Mouse (Mus musculus) stomach, postnatal 0 days (tissue): ENCODE results near the gene Dgki. TPM values are rescaled to one million over a fixed set of nuclear protein-coding genes. Genes with fewer than 3 reads are reported as not detected.
A peak's percentile ranks its signal among the peaks of the same experiment; 100 is the strongest.

Experiments used
- ATAC-seq: fragments of 200-750 bp; cut with Nextera tagmentation; 2 replicates; pipeline ENCODE4 v1.8.0; 2017; ENCODE audit not compliant: low FRiP score, low TSS enrichment
- DNase-seq: peaks from one replicate; pipeline ENCODE4 v3.0.0-alpha.2; 2016; ENCODE audit warnings: low spot score
- H3K27ac ChIP-seq: fragments of 300-500 bp; sonication (generic); replicated peaks from 2 replicates; pipeline ENCODE4 v1.5.1; 2014; ENCODE audit warnings: mild to moderate bottlenecking, control low read depth
- H3K27me3 ChIP-seq: fragments of 300-500 bp; sonication (generic); 2 replicates; pipeline ENCODE4 v1.6.1; 2014; ENCODE audit warnings: low read length; ENCODE audit not compliant: control insufficient read depth, insufficient read depth
- H3K36me3 ChIP-seq: fragments of 300-500 bp; sonication (generic); 2 replicates; pipeline ENCODE4 v1.6.1; 2014; ENCODE audit warnings: low read length, mixed read lengths; ENCODE audit not compliant: control insufficient read depth, insufficient read depth
- H3K4me1 ChIP-seq: fragments of 300-500 bp; sonication (generic); replicated peaks from 2 replicates; pipeline ENCODE4 v1.6.1; 2014; ENCODE audit warnings: antibody characterized with exemption; ENCODE audit not compliant: control insufficient read depth, insufficient read depth
- H3K4me2 ChIP-seq: fragments of 300-500 bp; sonication (generic); replicated peaks from 2 replicates; pipeline ENCODE4 v1.6.1; 2014; ENCODE audit warnings: low read depth, mild to moderate bottlenecking, control low read depth, moderate library complexity
- H3K4me3 ChIP-seq: fragments of 300-500 bp; sonication (generic); 2 replicates; pipeline ENCODE4 v1.5.1; 2014; ENCODE audit warnings: low read depth, low read length, control low read depth
- H3K9ac ChIP-seq: fragments of 300-500 bp; sonication (generic); 2 replicates; pipeline ENCODE4 v1.6.1; 2014; ENCODE audit warnings: mild to moderate bottlenecking, low read length, control low read depth, mixed read lengths
- H3K9me3 ChIP-seq: fragments of 300-500 bp; sonication (generic); 2 replicates; pipeline ENCODE4 v1.6.1; 2016; ENCODE audit warnings: low read length; ENCODE audit not compliant: control insufficient read depth
- CTCF ChIP-seq: IDR thresholded peaks from 2 replicates; pipeline ENCODE4 v1.5.1; 2016; ENCODE audit warnings: antibody characterized with exemption, low read depth, mild to moderate bottlenecking, moderate library complexity
- EP300 ChIP-seq: optimal IDR thresholded peaks from 2 replicates; pipeline ENCODE3; 2016; ENCODE audit warnings: antibody characterized with exemption
- WGBS: fragments of 180-500 bp; shearing (Covaris S2); extraction: QIAGEN DNeasy Blood & Tissue Kit; methylation state at CpG from one replicate; pipeline ENCODE4 v1.1.7; 2014; 5-methylcytosine and 5-hydroxymethylcytosine counted together
- polyA plus RNA-seq: library from polyadenylated mRNA; unstranded; fragments of >200 nt; fragmentation: Nextera tagmentation; extraction: Ambion mirVana; gene quantifications from 2 replicates; pipeline ENCODE4 v1.2.1, GENCODE M21; 2015

Gene Dgki
- polyA plus RNA-seq = 0.39 and 0.56 TPM in 2 replicates

DNA sequence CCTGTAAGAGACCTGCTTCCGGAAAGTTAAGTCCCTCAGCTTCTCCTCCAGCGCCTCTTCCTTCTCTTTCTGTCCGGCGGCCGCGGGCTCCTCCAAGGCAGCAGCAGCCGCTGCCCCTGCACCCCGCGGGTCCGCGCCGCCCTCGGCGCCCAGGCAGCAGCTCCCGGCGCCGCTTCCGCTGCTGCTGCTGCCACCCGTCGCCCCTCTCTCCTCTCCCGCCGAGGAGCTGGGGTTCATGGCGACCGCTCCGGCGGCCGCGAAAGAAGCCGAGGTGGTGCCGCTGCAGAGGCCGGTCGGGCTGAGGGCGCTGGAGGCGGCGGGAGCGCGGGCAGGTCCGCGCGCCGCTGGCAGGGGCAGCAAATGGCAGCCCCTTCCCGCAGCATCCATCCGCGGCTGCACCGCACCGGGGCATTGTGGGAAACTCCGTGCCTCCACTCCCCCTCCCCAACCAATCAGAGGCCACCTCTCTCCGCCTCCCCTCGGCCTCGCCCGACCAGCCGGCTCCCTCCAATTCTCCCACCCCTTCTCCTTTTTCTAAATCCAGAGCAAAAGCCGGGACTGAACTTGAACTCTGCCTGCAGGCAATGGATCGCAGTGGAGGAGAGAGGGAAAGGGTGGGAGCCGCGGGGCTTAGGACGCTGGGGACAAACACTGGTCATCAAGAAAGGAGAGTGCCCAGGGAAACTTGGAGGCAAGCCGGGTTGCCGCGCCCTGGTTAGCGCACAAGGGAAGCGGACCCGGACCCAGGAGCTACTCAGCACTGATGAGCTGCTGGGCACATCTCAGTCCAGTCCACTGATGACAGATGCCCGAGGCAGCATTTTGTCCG is at the start of gene Dgki:
Gene Dgki, minus strand, starts transcription at position 623 of the 829 bp plus-strand sequence.
- peak; percentile 51; the same call in 1 of the 2 replicates for ATAC-seq
- no peaks in the 10 kb centered on the region; the same call in 1 of the 2 replicates for H3K4me1 ChIP-seq
- DNase-seq = peak; percentile 31
- H3K27ac ChIP-seq = no peak within 1 kb of the TSS
- no peaks in the 10 kb centered on the region for H3K9me3 ChIP-seq
- H3K36me3 ChIP-seq = no peaks in the 10 kb centered on the region
- peak within 1 kb of the TSS; percentile 63 for H3K9ac ChIP-seq
- WGBS = 2% methylated on average over 61 of the region's 65 CpGs
- peak within 1 kb of the TSS; percentile 97 for H3K4me2 ChIP-seq
- H3K27me3 ChIP-seq = peaks cover 3% of the 10 kb centered on the region; the same call in 1 of the 2 replicates
- peak within 1 kb of the TSS; percentile 64 for H3K4me3 ChIP-seq
- TF ChIP-seq CTCF (no peak), EP300 (no peak)

DNA sequence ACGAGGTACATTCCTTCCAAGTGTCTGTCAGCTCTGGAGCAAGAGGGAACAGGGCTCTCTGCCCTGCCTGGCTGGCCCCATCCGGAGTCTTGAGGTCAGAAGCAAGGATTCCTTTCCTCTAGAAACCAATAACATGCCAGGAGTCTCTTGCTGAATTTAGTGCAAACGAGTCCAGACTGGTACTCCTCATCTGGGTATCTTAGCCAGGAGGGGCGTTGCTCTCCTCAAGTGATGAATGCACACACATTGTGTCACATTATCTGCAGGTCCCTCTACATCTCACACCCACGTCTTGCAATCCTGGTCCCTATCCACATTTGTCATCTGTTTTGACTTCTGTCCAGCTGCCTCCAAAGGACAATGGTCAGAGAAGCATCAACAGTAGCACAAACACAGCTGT is 47.6 kb upstream of the Dgki start:
- ATAC-seq = no peak
- Histone ChIP-seq H3K27ac (no peak overlapping the region), H3K4me1 (no peaks in the 10 kb centered on the region), H3K4me3 (no peak overlapping the region), H3K4me2 (no peak overlapping the region), H3K27me3 (no peaks in the 10 kb centered on the region), H3K36me3 (no peaks in the 10 kb centered on the region), H3K9me3 (no peaks in the 10 kb centered on the region), H3K9ac (no peak overlapping the region)
- DNase-seq = no peak
- 53% methylated on average over 5 of the region's 5 CpGs for WGBS
- no peak for TF ChIP-seq CTCF
- TF ChIP-seq EP300 = no peak

DNA sequence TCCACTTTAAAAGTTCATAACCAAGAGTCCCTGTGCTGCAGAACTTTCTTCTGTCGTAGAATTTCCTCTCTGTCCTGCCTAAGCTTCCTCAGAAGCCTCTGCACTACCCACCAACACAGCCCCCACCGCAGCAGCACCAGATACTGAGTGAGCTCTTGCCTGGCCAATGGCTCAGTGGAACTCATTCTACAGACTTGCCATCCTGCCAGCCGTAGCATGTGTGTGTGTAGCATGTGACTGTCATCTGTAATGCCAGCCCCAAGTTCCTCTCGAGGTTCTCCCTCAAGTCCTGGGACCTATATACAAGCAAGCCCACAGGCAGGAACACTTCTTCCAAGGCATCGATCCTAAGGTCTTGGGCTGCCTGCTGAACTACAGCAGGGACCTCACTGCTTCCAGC is 38.1 kb upstream of the Dgki start:
- 86% methylated on average over 5 of the region's 5 CpGs for WGBS
- H3K27ac ChIP-seq = 0 out of 2 replicates have a peak overlapping the region, but pooled peaks have one; percentile 4
- no peak for ATAC-seq

DNA sequence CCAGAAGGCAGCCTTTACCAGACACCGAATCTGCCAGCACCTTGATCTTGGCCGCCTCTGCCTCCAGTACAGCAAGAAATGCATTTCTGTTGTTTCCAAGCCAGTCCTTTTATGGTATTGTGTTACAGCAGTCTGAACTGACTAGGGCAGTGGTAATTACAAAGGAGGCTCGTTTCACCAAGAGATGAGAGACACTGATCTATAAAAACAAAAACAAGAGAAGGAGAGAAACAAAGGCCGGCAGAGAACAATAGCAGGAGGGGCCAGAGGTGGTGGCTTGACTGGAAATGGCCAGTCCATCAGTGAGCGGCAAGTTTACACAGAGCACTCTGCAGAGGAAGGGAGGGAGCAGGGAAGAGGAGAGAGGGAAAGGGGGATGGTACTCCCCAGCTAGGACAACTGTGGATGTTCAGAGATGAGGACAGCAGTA is 36.9 kb upstream of the Dgki start:
- ATAC-seq = peak; percentile 63; the same call in 1 of the 2 replicates
- WGBS = 27% methylated on average over 5 of the region's 5 CpGs
- Histone ChIP-seq H3K36me3 (peaks cover 23% of the 10 kb centered on the region), H3K9me3 (no peaks in the 10 kb centered on the region), H3K27me3 (no peaks in the 10 kb centered on the region), H3K4me1 (peaks cover 2% of the 10 kb centered on the region; the same call in 1 of the 2 replicates), H3K27ac (peak overlapping the region; percentile 81), H3K9ac (no peak overlapping the region), H3K4me3 (no peak overlapping the region), H3K4me2 (no peak overlapping the region)
- no peak for DNase-seq
- TF ChIP-seq EP300 (no peak), CTCF (no peak)

More for the DNA sequence above, 38.1 kb upstream of the Dgki start:
- Histone ChIP-seq H3K9ac (no peak overlapping the region), H3K9me3 (no peaks in the 10 kb centered on the region), H3K27me3 (no peaks in the 10 kb centered on the region), H3K4me1 (0 out of 2 replicates have a peak, but pooled peaks cover 2% of the 10 kb centered on the region), H3K4me2 (no peak overlapping the region), H3K36me3 (peaks cover 17% of the 10 kb centered on the region), H3K4me3 (no peak overlapping the region)
- TF ChIP-seq EP300 (no peak), CTCF (no peak)
- DNase-seq = no peak

DNA sequence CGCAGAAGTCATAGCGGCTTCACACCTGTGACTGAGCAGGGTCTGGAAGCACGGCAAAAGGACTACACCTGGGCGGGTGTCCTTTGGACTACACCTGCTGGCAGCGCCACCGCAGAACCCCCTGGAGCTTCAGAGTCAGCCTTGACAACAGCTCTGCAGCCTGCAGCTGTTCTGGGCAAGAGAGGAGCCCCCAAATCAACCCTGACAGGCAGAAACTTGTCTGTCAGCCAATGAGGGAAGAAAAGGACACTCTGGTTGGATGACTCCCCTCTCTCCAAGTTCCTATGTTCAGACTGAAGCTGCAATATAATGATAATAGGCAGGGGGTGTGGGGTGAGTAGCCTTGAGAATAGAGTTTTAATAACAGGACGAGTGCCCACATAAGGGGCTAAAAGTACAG is 36.4 kb upstream of the Dgki start:
- TF ChIP-seq CTCF = no peak
- TF ChIP-seq EP300 = no peak
- Histone ChIP-seq H3K4me1 (peaks cover 2% of the 10 kb centered on the region; the same call in 1 of the 2 replicates), H3K27ac (peak overlapping the region; percentile 81), H3K4me2 (no peak overlapping the region), H3K9me3 (no peaks in the 10 kb centered on the region), H3K27me3 (no peaks in the 10 kb centered on the region), H3K4me3 (no peak overlapping the region), H3K9ac (no peak overlapping the region), H3K36me3 (peaks cover 28% of the 10 kb centered on the region)
- WGBS = 66% methylated on average over 7 of the region's 7 CpGs
- DNase-seq = no peak
- no peak for ATAC-seq

DNA sequence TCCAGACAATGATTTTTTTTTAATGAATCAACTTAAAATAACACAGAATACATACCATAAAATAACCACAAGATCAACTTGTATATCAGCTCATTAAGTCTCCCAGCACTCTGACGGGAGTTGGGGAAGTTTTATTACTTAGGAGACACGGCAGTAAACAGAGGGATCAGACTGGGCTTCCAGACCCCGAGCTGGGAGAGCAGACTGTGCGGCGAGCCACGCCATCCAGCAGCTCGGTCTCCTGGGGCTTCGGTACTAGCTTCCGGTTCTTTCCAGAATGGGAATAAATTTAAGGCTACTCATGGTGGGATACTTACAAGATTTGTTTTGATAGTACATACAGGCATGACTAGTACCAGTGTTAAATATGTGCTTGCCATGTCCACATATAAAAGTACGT is 32.9 kb upstream of the Dgki start:
- H3K27me3 ChIP-seq = no peaks in the 10 kb centered on the region
- H3K9me3 ChIP-seq = no peaks in the 10 kb centered on the region
- peaks cover 29% of the 10 kb centered on the region for H3K36me3 ChIP-seq
- no peak overlapping the region for H3K9ac ChIP-seq
- peaks cover 2% of the 10 kb centered on the region; the same call in 1 of the 2 replicates for H3K4me1 ChIP-seq
- H3K27ac ChIP-seq = no peak overlapping the region
- no peak for ATAC-seq
- TF ChIP-seq CTCF (no peak), EP300 (no peak)
- 52% methylated on average over 10 of the region's 10 CpGs for WGBS
- no peak overlapping the region for H3K4me3 ChIP-seq
- no peak overlapping the region for H3K4me2 ChIP-seq
- DNase-seq = no peak
